Mouse (Mus musculus) T-helper 1 cell (primary cell): ENCODE measurements around the gene Txndc5.

ENCODE experiments used
- in situ Hi-C: fragments of 300-600 bp; cut with MboI, MseI; formaldehyde crosslinking; loops from one replicate; pipeline ENCODE4 v1.15.1; 2025; ENCODE audit warnings: high pct_unique_total_duplicates

Txndc5 gene

DNA sequence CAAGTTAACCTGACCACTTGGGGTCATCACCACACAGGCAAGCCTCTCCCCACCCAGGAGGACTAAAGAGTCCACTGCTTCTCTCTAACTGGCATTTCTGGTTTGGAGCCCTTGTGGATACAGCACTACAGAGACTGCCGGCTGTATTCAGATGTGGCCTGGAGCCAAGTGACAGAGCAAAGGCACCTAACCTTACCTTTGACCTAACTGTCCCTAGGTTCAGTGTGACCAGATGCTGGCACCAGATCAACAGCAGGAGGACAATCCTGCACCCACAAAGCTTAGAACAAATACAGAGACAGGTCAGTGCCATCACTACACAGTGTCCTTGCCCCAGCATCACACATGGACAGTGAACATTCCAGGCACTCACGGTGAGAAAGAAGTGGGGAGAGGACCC is 2.5 kb downstream of the Txndc5 start:
- in situ Hi-C loops = no loop called here

GRCm38 (mm10) chr13:38525261-38525660 is 3.4 kb downstream of the Txndc5 start:
- in situ Hi-C loops = no loop called here

GRCm38 (mm10) chr13:38523231-38523630 is 5.4 kb downstream of the Txndc5 start:
- in situ Hi-C loops = no loop called here

DNA sequence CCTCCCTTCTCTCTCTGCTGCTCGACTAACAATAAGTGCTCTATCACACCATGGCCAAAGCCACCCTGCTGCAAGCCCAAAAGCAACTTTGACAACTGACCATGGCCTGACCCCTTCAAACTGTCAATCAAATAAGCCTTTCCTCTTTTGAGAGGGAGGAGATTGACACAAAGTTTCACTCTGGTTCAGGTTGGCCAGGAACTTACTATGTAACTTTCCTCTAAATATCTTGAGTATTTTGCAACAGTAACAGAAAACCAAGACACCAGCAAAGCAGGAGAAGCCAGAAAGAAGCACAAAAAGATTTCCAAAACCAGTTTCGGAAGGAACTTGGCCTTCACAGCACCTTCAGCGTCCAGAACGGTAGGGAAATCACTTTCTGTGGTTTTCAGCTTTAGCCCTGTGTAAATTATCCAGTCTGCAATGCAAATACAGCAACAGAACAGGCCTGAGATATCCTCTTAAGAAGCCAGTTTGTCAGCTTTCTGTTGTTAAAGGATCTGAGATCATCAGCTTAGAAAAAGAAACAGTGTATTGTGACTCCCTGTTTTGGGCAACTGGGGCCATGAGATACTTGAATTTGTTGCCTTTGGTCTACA is 6.5 kb downstream of the Txndc5 start:
- in situ Hi-C loops = no loop called here

DNA sequence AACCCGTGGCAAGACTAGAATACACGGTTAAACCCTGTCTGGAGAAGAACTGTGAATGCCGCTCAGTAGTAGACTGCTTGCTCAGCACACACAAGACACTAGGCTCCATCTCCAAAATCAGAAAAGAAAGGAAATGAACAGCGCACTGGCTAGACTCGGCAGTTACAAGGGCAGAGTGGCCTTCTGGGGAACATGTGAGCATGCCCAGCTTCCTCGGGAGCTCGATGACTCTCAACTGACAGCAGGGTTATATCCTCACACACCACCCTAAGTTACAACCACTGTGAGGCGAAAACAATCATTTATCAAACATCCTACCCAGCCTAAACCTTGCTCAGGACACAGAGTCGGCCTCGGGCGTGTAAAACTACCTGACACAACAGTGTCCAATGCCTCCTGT is 8.3 kb downstream of the Txndc5 start:
- in situ Hi-C loops = no loop called here

- in situ Hi-C loops = no loop called here
Observed at GRCm38 (mm10) chr13:38516582-38516981, 12.0 kb downstream of the Txndc5 start.

GRCm38 (mm10) chr13:38515845-38516244 is 12.8 kb downstream of the Txndc5 start:
- in situ Hi-C loops = no loop called here

GRCm38 (mm10) chr13:38515431-38515830 is 13.2 kb downstream of the Txndc5 start:
- in situ Hi-C loops = no loop called here

DNA sequence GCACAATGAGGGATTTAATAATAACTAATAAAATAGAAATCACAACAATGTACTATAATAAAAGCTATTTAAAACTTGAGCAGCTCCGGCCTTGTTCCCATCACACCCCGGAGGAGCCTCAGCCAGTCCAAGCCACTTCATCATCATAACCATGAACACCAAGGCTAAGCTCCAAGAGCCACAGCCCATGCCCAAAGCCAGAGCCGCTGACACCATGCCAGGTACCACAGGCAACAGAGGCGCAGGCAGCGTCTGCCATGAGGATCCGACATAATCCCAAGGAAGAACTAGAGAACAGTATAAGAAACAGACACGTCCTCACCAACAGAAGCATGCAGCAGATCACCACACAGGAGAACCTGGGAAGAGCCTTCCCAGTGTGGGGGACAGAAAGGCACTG is 14.7 kb downstream of the Txndc5 start:
- in situ Hi-C loops = loop anchor here (5.0 kb wide), 1 partner anchor 457 kb away; no protein-coding TSS in a partner anchor

- in situ Hi-C loops = loop anchor here (5.0 kb wide), 1 partner anchor 455 kb away; no protein-coding TSS in a partner anchor
Observed at GRCm38 (mm10) chr13:38511979-38512378, 16.6 kb downstream of the Txndc5 start.

DNA sequence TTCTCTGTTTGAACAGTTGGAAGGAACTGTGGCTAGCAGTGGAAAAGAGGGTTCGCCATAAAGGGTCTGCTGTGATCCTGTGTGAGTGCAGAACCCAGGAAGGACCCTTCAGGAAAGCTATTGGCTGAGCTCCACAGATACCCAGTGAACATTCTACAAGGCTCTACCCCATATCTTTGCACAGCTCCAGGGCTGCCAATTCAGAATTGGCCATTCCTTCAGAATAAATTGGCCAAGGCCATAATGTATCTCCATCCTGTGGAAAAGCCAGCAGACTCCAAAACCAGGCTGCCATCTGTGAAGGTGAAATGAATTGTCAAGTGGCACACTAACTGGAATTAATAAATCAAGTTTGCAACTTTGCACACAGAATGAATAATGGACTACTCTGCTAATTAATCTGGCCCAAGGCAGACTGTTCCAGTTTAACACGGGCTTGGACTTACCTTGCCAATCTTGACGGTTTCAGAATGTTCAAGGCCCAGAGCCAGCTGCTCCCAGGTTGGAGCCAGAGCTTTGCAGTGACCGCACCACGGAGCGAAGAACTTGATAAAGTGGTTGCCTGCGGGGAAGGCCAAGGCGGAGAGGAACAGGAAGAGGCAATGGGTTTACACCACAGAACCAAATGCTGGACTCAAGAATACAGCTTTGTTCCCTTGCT is 18.8 kb downstream of the Txndc5 start:
- in situ Hi-C loops = loop anchor here (5.0 kb wide), 1 partner anchor 453 kb away; no protein-coding TSS in a partner anchor

- in situ Hi-C loops = no loop called here
Observed at GRCm38 (mm10) chr13:38506936-38507335, 21.7 kb downstream of the Txndc5 start.

DNA sequence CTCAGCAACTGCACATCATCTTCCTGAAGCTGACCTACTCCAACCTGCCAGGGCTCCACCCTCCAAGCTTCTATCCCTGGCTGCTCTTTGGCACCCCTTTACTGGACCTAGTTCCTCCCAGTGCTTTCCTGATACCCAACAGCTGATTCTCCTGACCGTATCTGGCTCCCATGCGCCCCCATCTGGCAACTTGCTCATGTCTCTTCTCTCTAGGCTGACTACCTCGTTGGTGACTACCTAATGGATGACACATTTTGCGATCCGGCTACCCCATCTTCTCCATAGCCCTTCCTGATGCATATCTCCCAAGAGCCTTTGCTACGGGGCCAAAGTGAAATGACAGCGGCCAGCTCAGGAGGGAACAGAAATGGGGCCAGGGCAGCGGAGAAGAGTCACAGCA is 22.3 kb downstream of the Txndc5 start:
- in situ Hi-C loops = no loop called here

DNA sequence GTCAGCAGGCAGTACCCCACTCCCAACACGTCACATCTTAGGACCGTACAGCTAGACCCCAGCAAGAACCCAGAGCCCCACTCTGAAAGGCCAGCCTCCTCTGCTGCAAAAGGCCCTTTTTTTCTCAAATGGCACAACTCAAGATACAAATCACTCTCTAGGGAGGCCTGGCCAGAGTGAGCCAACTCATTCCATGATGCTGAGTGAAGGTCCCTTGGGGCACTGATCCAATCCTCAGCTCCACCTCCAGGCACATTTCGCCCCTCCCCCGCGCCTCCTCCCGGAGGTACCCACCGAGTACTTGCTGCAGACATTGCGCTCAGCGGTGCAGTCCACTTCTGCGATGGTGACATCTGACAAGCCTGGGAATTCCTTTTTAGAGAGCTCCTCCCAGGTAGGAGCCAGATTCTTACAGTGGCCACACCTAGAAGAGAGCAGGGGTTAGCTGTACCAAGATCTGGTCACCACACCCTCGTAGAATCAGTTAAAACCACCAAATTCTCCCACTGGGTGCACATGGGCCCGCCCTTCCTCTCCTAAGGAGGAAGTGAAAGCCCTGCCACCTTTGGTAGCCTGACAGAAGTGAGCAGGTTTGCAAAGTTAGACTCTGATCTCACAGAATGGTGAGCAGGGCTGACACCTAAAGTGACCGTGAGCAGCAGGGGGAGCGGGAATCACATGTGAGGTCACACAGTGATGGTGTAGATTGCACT is 25.3 kb downstream of the Txndc5 start:
- in situ Hi-C loops = no loop called here

DNA sequence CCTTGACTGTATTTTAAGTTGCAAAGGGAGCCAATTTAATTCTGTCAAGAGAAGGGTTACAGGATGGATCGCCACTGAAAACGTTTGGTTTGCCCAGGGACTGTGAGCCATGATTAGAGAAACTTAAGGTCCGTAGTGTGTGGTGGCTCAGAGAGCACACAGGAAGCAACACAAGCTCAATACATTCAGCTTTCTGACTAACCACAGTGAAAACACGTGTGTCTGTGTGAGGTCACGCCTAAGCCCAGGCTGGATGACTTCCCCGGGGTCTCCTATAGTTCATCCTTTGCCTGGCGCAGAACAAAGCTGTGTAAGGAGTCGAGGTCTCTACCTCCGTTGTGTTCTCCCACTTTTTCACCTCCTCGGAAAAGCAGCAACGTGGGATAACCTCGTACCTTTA is 27.3 kb downstream of the Txndc5 start:
- in situ Hi-C loops = no loop called here

- in situ Hi-C loops = no loop called here
Observed at GRCm38 (mm10) chr13:38496715-38497114, 31.9 kb downstream of the Txndc5 start.

DNA sequence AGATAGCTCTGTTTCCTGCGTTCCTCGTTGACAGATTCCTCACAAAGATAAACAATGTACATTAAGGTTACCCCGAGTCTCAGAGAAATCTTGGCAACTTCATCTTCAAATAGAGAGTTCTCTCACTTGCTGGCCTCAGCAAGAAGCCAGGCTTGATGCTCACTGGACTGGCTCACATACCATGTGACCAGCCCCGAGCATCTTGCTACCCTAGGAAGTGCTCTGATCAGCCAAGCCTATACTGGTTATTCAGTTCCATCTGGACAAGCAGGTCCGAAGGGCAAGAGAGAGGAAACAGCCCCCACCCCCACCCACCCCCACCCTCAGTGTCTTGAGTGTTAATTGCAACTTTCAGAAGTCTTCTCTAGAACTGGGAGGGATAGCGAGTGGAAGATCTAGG is 41.9 kb downstream of the Txndc5 start:
- in situ Hi-C loops = no loop called here

- in situ Hi-C loops = no loop called here
Observed at GRCm38 (mm10) chr13:38484701-38485100, 43.9 kb downstream of the Txndc5 start.

DNA sequence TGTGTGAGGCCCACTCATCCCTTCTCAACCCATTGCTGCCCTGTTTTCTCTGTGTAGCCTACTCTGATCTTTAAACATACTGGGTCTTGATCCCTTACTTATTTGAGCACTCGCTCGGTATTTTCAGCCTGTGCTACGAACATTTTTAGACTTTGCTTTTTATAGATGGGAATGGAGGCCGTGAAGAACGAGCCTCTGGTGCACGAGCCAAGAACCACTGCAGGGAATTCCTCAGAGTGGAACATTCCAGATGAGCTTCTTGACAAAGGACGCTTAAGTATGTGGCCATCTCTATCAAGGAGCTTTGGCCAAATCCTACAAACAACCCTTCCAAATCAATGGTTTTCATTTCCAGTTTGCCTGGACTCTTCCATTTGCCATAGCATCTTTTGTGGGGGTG is 47.6 kb downstream of the Txndc5 start:
- in situ Hi-C loops = no loop called here

GRCm38 (mm10) chr13:38476936-38477335 is 51.7 kb downstream of the Txndc5 start:
- in situ Hi-C loops = no loop called here

DNA sequence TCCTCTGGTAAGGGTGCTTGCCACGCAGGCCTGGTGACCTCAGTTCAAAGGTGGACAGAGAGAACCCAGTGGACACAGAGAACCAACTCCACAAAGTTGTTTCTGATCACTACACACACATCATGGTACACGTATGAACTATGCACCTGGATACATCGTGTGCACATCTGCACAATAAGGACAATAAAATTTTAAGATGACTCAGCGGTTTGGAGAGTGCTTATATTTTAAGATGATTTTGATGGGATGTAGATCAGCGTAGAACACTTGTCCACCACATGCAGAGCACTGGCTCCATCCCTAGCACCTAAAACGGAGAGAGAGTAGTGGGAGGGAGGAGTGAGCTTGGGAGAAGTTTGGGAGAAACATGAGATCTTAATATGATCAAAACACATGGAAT is 55.1 kb downstream of the Txndc5 start:
- in situ Hi-C loops = no loop called here

DNA sequence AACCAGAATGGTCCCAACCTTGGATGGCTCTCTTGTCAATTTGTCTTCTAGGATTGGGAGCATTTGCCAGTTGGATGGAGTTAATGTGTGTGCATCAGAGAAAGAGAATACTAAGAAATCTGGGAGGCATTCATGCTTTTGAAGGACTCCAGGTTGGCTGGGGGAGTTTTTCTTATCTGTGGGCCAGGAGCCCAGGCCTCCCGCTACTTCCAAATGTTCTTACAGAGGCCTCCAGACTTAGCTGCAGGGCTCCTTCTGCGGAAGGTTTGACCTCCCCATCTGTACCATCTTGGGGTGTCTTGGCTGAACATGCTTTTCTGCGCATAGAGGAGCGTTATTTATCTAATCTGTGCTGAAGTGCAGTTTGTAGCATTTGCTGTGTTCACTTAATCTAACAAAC is 56.0 kb downstream of the Txndc5 start:
- in situ Hi-C loops = no loop called here

- in situ Hi-C loops = no loop called here
Observed at GRCm38 (mm10) chr13:38470882-38471281, 57.7 kb downstream of the Txndc5 start.
